Mouse (Mus musculus): ENCODE results near the gene Srsf9. TPM values are rescaled to one million over a fixed set of nuclear protein-coding genes. Genes with fewer than 3 reads are reported as not detected.
"Not testable (repeated sequence)": the region's sequence is repeated elsewhere in the genome, so short reads cannot be mapped to it uniquely, and the experiment has no call there.

Gene Srsf9
- total and polyA plus RNA-seq, 3 experiments = 80.0 to 170 TPM; not detected in 1

DNA sequence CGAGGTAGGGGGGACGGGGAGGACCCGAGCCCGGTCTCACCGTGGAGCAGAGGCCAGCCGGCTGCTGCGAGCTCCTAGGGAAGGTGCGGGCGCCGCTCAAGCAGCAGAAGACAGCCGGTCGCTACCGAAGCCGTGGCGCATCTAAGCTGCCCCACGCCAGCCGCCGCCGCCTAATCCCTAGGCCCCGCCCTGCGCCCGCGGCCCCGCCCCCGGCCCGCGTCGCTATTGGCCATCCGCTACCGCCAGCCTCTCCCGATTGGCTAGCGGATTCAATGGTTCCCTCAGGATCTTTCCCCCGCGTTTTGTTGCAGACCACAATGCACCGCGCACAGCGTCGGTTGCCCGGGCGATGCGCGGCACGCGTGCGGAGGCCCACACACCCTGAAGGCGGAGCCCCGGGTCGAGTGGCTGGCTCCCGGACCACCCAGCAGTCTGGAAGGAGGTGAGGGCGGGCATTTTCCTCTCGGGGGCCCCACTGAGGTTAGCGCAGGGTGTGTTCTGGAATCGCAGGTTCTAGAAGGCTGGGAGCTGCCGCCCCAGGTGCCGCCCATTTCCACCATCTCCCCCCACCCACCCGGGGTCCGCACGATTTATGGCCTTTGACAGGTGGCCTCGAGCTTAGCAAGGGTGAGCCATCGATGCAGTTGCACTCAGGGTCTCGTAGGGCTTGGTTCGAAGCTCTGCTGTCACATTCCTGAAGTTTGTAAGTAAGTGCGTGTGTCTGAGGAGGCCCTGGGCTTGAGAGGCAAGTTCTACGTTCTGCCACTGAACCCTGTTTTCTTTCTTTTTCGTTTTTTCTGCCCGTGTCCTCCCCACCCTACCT, 26.0 kb upstream of the Srsf9 start, which contains the start of gene Dynll1 (continued):
- TF ChIP-seq USF2 (IDR thresholded peaks at IDR 0.05; ENCODE audit: borderline replicate concordance in 1 of 2, insufficient read depth in 1 of 2, low read depth in 1 of 2, low read length in 2 of 2) = no peak
- peak; percentile 75 for TF ChIP-seq ELF1 (IDR thresholded peaks at IDR 0.05; ENCODE audit: low read depth, low read length)
- TF ChIP-seq CHD2 (IDR thresholded peaks at IDR 0.05; ENCODE audit: low read length) = no peak

DNA sequence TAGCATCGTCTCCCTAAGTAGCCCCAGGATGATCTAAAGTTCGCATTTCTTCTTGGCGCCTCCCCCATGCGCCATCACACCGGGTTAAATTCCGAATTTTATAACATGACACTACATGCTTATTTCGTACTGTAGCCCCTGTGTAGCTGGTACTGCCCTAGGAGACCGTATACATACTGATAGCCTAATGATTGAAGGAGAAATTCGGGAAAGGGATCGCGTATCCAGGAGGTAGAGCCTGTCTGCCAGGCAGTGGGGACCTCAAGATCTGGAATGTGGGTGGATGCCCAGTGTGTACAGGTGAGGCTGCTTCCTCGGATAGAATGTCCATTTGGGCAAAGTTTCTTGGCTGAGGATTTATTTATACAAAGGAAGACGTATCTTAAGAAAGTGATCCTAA, 25.4 kb upstream of the Srsf9 start:
- Histone ChIP-seq H3K4me1 (ENCODE audit: control insufficient read depth in 1 of 2, insufficient read depth in 2 of 2, low read length in 2 of 2) (peaks cover 0 to 11% of the 10 kb centered on the region in 2 experiments; a peak in 3 of 4 replicates), H3K9ac (ENCODE audit: control insufficient read depth, low read depth, low read length, poor library complexity, severe bottlenecking) (peak overlapping the region; percentile 79), H3K36me3 (ENCODE audit: control insufficient read depth in 1 of 2, insufficient read depth in 2 of 2, low read length in 2 of 2) (peaks cover 15 to 19% of the 10 kb centered on the region in 2 experiments), H3K9me3 (replicated peaks; ENCODE audit: insufficient read depth, low read length) (no peaks in the 10 kb centered on the region), H3K27ac (ENCODE audit: control insufficient read depth, low read depth, low read length) (peak overlapping the region; percentile 65), H3K79me2 (ENCODE audit: control insufficient read depth, insufficient read depth, low read length, poor library complexity) (peaks cover 20% of the 10 kb centered on the region), H3K4me3 (ENCODE audit: control insufficient read depth in 1 of 2, insufficient read depth in 1 of 2, low read depth in 2 of 2, low read length in 2 of 2) (peak overlapping the region; percentile 70 to 72), H3K27me3 (ENCODE audit: control insufficient read depth in 1 of 2, insufficient read depth in 2 of 2, low read length in 2 of 2) (no peaks in the 10 kb centered on the region)
- no peak for DNase-seq (ENCODE audit: low read depth, low spot score)
- TF ChIP-seq ETS1 (IDR thresholded peaks at IDR 0.05; ENCODE audit: low read depth, low read length) (no peak), ZKSCAN1 (IDR thresholded peaks at IDR 0.05; ENCODE audit: low read depth, low read length) (no peak), GABPA (IDR thresholded peaks at IDR 0.05; ENCODE audit: low read depth, low read length) (no peak), MAFK (IDR thresholded peaks at IDR 0.05; ENCODE audit: borderline replicate concordance, low read depth, low read length) (no peak), MYB (IDR thresholded peaks at IDR 0.05; ENCODE audit: low read depth, low read length) (no peak), HCFC1 (IDR thresholded peaks at IDR 0.05; ENCODE audit: low read depth, low read length) (no peak), BHLHE40 (IDR thresholded peaks at IDR 0.05; ENCODE audit: borderline replicate concordance, low read depth, low read length) (no peak), CHD2 (IDR thresholded peaks at IDR 0.05; ENCODE audit: low read length) (no peak), TCF12 (IDR thresholded peaks at IDR 0.05; ENCODE audit: low read depth, low read length) (no peak), GATA1 (IDR thresholded peaks at IDR 0.05; ENCODE audit: low read depth, low read length) (no peak), ELF1 (IDR thresholded peaks at IDR 0.05; ENCODE audit: low read depth, low read length) (no peak), CTCF (IDR thresholded peaks at IDR 0.05 in 2 of 3, conservative IDR thresholded peaks at IDR 0.05 in 1 of 3; ENCODE audit: control insufficient read depth in 1 of 3, insufficient read depth in 1 of 3, low read depth in 2 of 3, low read length in 3 of 3, poor library complexity in 1 of 3, severe bottlenecking in 1 of 3) (no peak)

DNA sequence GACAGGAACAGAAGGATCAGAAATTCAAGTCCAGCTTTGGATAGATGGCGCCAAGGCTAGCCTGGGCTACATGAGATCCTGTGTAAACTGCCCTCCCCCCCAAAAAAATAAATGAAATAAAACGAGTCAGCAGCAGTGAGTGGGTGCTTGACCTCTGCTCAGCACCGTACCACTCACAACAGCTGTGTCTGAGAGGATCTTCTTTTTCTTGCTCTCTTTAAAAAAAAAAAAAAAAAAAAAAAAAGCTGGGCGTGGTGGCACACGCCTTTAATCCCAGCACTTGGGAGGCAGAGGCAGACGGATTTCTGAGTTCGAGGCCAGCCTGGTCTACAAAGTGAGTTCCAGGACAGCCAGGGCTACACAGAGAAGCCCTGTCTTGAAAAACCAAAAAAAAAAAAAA, 24.8 kb upstream of the Srsf9 start:
- H3K9ac ChIP-seq (ENCODE audit: control insufficient read depth, low read depth, low read length, poor library complexity, severe bottlenecking); H3K27me3 ChIP-seq (ENCODE audit: control insufficient read depth in 1 of 2, insufficient read depth in 2 of 2, low read length in 2 of 2); H3K27ac ChIP-seq (ENCODE audit: control insufficient read depth, low read depth, low read length); H3K9me3 ChIP-seq (replicated peaks; ENCODE audit: insufficient read depth, low read length); DNase-seq (ENCODE audit: low read depth, low spot score); H3K4me3 ChIP-seq (ENCODE audit: control insufficient read depth in 1 of 2, insufficient read depth in 1 of 2, low read depth in 2 of 2, low read length in 2 of 2): not testable (repeated sequence)
- peaks cover 20% of the 10 kb centered on the region for H3K79me2 ChIP-seq (ENCODE audit: control insufficient read depth, insufficient read depth, low read length, poor library complexity)
- H3K36me3 ChIP-seq (ENCODE audit: control insufficient read depth in 1 of 2, insufficient read depth in 2 of 2, low read length in 2 of 2) = peaks cover 10 to 13% of the 10 kb centered on the region in 2 experiments
- H3K4me1 ChIP-seq (ENCODE audit: control insufficient read depth in 1 of 2, insufficient read depth in 2 of 2, low read length in 2 of 2) = peaks cover 0 to 11% of the 10 kb centered on the region in 2 experiments; a peak in 2 of 4 replicates
- peak; percentile 83 for TF ChIP-seq ZNF384 (IDR thresholded peaks at IDR 0.05; ENCODE audit: low read depth, low read length)
